Mouse (Mus musculus): Measurements from ENCODE around the gene Myl7.

- TF ChIP-seq POLR2A (IDR thresholded peaks at IDR 0.05; ENCODE audit: borderline replicate concordance, insufficient read depth, low read length) (no peak), CTCF (IDR thresholded peaks at IDR 0.05; ENCODE audit: borderline replicate concordance, insufficient read depth, low read depth, low read length) (no peak)
Measured at GRCm38 (mm10) chr11:5901320-5901719, 2.7 kb upstream of the Myl7 start.

All from cerebellum, adult 2 months (tissue).